Mouse (Mus musculus) limb, embryonic 12.5 days (tissue): ENCODE data around the gene Hnmt. TPM values are rescaled to one million over a fixed set of nuclear protein-coding genes. Genes with fewer than 3 reads are reported as not detected.
A peak's percentile ranks its signal among the peaks of the same experiment; 100 is the strongest.
"Not testable (repeated sequence)": the region's sequence is repeated elsewhere in the genome, so short reads cannot be mapped to it uniquely, and the experiment has no call there.

Experiments
- ATAC-seq: fragments of 200-750 bp; cut with Nextera tagmentation; 2 replicates; pipeline ENCODE4 v1.8.0; 2017; ENCODE audit warnings: low read depth, moderate TSS enrichment; ENCODE audit not compliant: insufficient number of reproducible peaks, insufficient read depth, low FRiP score, low TSS enrichment
- H3K27ac ChIP-seq: fragments of 300-500 bp; sonication (generic); 2 replicates; pipeline ENCODE4 v1.5.1; 2016; ENCODE audit warnings: mild to moderate bottlenecking, moderate library complexity
- H3K27me3 ChIP-seq: fragments of 300-500 bp; sonication (generic); 2 replicates; pipeline ENCODE4 v1.6.1; 2016; ENCODE audit warnings: mild to moderate bottlenecking, moderate library complexity
- H3K36me3 ChIP-seq: fragments of 300-500 bp; sonication (generic); 2 replicates; pipeline ENCODE4 v1.6.1; 2016; ENCODE audit warnings: mild to moderate bottlenecking, moderate library complexity
- H3K4me1 ChIP-seq: fragments of 300-500 bp; sonication (generic); replicated peaks from 2 replicates; pipeline ENCODE4 v1.6.1; 2016
- H3K4me2 ChIP-seq: fragments of 300-500 bp; sonication (generic); 2 replicates; pipeline ENCODE4 v1.6.1; 2016; ENCODE audit warnings: mild to moderate bottlenecking, moderate library complexity
- H3K4me3 ChIP-seq: fragments of 300-500 bp; sonication (generic); replicated peaks from 2 replicates; pipeline ENCODE4 v1.5.1; 2016; ENCODE audit warnings: mild to moderate bottlenecking
- H3K9ac ChIP-seq: fragments of 300-500 bp; sonication (generic); replicated peaks from 2 replicates; pipeline ENCODE4 v1.6.1; 2016; ENCODE audit warnings: mild to moderate bottlenecking, moderate library complexity
- H3K9me3 ChIP-seq: fragments of 300-500 bp; sonication (generic); 2 replicates; pipeline ENCODE4 v1.6.1; 2016; ENCODE audit warnings: mild to moderate bottlenecking, moderate library complexity
- WGBS: fragments of 180-500 bp; shearing (Covaris S2); methylation state at CpG from one replicate; pipeline ENCODE4 v1.1.7; 2016; 5-methylcytosine and 5-hydroxymethylcytosine counted together
- polyA plus RNA-seq: library from polyadenylated mRNA; unstranded; fragments of >200 nt; fragmentation: Nextera tagmentation; extraction: Ambion mirVana; gene quantifications from 2 replicates; pipeline ENCODE4 v1.2.1, GENCODE M21; 2016

The Hnmt gene
- polyA plus RNA-seq: 0.69 and 0.79 TPM in 2 replicates

DNA sequence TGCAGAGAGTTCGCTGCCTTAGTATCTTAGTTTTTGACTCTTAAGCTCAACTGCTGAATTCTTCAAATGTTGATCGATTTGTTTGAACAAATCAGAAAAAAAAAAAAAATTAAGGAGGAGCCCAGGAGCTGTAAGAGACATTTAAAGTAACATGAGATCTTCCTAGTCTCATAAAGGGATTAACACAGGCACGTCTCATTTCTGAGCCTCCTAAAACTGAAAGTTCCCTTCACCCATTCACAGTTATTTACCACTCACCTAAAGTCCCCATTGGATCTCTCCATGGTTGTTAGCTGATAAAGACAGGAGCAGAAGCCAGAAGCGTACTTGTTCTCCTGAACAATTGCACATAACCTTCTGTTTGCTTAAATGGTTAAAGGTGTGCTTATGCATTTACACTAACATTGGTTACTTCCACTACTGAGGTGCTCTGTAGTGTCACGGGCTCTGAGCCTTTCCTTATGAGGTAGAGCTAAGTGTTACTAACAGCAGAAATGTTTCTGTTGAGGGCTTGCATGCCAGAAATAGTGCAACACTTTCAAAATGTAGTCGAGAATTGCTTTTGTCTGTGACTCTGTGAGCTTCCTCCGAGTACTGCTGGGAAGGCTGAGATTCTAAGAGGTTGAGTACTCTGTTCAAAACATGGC, at the start of gene Hnmt:
Gene Hnmt, minus strand, starts transcription at position 51 of the 647 bp plus-strand sequence.
- no peak within 1 kb of the TSS for H3K27ac ChIP-seq
- ATAC-seq: no peak
- WGBS: 49% methylated on average over 7 of the region's 7 CpGs

DNA sequence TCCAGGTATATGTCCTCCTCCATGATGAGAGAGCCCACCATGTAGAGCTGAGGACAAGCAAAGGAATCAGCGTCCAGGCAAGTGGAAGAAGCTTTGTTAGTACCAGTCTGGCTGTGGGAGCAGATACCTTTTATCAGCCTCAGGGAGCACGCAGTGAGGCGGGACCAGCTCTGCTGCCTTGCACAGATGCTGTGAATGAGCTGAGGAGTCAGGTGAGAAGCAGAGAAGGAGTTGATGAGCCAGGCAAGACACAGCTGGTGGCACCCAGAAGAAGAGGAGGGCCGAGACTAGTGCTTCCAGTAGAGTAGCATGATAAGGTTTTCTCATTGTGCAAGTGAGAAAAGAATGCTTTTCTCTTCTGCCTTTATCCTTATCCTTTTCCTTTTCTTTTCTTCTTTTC, 47.3 kb upstream of the Hnmt start, which contains the start of gene Tbpl2:
Gene Tbpl2, minus strand, starts transcription at position 101 of the 400 bp plus-strand sequence.
- no peak within 1 kb of the TSS for H3K9ac ChIP-seq
- H3K27me3 ChIP-seq: no peaks in the 10 kb centered on the region
- H3K4me1 ChIP-seq: no peaks in the 10 kb centered on the region
- H3K4me3 ChIP-seq: no peak within 1 kb of the TSS
- no peak within 1 kb of the TSS for H3K4me2 ChIP-seq
- no peaks in the 10 kb centered on the region for H3K36me3 ChIP-seq
- ATAC-seq: no peak
- WGBS: 70% methylated on average over 4 of the region's 4 CpGs
- H3K27ac ChIP-seq: no peak within 1 kb of the TSS
- H3K9me3 ChIP-seq: no peaks in the 10 kb centered on the region

More for the DNA sequence above, at the start of gene Hnmt:
- Histone ChIP-seq H3K4me3 (peak within 1 kb of the TSS; percentile 34), H3K9me3 (no peaks in the 10 kb centered on the region), H3K36me3 (no peaks in the 10 kb centered on the region), H3K9ac (no peak within 1 kb of the TSS), H3K27me3 (no peaks in the 10 kb centered on the region), H3K4me2 (peak within 1 kb of the TSS; percentile 56), H3K4me1 (peaks cover 4% of the 10 kb centered on the region; the same call in 1 of the 2 replicates)

DNA sequence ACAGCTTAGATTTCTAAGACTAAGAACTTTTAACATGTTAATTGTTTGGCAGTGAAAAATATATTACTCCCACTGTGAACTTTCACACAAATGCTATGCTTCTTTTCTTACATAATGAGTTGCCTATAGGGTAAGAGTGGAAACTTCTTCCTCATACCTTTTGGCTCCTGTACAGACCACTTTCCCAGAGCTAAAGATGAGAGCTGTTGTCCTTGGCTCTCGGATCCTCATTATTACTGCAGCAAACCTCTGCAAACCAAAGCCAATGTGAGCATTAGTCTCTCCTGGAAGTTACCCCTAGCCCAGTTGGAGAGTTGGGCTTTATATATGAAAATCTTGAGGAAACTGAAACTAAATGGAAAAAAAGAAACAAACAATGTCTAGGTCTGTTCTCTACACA, 41.7 kb upstream of the Hnmt start:
- Histone ChIP-seq H3K27ac (no peak overlapping the region), H3K36me3 (no peaks in the 10 kb centered on the region), H3K27me3 (no peaks in the 10 kb centered on the region), H3K9me3 (no peaks in the 10 kb centered on the region), H3K4me3 (no peak overlapping the region), H3K4me1 (no peaks in the 10 kb centered on the region), H3K9ac (no peak overlapping the region), H3K4me2 (no peak overlapping the region)
- no peak for ATAC-seq
- WGBS: 87% methylated on average over 1 of the region's 1 CpGs

DNA sequence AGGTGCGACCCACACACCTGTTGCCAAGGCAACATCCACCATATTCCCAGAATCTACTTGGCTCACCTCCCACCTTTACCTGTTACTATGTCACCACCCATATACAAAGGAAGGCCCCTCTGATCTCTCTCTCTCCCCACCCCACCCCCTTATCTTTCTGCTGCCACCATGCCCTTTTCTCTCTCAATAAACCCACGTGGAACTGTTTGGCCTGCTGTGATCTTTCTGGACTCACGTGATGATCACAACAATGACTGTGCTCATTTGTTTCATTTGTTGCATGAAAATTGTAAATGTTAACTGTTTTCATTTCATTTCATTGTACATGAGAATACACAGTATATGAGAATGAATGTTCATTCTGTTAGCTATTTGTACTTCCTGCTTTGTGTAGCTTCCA, 1.3 kb upstream of the Hnmt start:
- H3K9me3 ChIP-seq: no peaks in the 10 kb centered on the region
- ATAC-seq: no peak
- no peaks in the 10 kb centered on the region for H3K36me3 ChIP-seq
- H3K4me3 ChIP-seq: no peak overlapping the region
- no peaks in the 10 kb centered on the region for H3K27me3 ChIP-seq
- H3K27ac ChIP-seq: no peak overlapping the region
- no peak overlapping the region for H3K9ac ChIP-seq
- peaks cover 4% of the 10 kb centered on the region; the same call in 1 of the 2 replicates for H3K4me1 ChIP-seq
- no peak overlapping the region for H3K4me2 ChIP-seq
- WGBS: 85% methylated on average over 3 of the region's 3 CpGs

DNA sequence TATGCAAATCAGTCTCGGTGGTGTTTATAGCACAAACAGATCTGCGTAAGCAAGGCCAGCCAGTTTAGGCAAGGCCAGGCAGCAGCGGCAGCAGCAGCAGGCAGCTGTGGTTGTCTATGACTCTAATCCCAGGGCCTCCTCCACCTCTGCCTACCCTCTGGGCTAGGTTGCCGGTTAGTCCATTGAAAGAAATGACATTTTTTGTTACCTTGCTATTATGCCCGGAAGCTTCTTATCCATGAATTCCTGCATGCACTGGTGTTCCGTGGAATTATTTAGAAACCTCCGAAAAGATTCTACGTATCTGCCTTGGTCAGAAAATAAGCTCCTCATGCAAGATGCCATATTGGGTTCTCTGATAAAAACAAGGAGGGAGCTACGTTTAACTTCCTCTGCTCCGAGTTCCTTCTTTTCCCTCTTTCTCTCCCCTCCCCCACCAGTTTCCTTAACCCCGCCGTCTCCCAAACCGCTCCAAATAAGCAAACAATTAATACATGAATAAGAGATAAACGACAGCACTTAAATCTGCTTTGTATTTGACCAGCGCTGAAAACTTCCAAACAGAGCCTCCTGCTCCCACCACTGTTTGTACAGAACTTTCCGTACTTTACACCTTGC, 605 bp downstream of the Hnmt start:
- Histone ChIP-seq H3K4me2 (peak overlapping the region; percentile 56), H3K27ac (no peak overlapping the region), H3K27me3 (no peaks in the 10 kb centered on the region), H3K4me3 (peak overlapping the region; percentile 34), H3K36me3 (no peaks in the 10 kb centered on the region), H3K9me3 (no peaks in the 10 kb centered on the region), H3K4me1 (peaks cover 4% of the 10 kb centered on the region; the same call in 1 of the 2 replicates), H3K9ac (no peak overlapping the region)
- WGBS: 15% methylated on average over 16 of the region's 16 CpGs
- ATAC-seq: peak; percentile 66; the same call in 1 of the 2 replicates

DNA sequence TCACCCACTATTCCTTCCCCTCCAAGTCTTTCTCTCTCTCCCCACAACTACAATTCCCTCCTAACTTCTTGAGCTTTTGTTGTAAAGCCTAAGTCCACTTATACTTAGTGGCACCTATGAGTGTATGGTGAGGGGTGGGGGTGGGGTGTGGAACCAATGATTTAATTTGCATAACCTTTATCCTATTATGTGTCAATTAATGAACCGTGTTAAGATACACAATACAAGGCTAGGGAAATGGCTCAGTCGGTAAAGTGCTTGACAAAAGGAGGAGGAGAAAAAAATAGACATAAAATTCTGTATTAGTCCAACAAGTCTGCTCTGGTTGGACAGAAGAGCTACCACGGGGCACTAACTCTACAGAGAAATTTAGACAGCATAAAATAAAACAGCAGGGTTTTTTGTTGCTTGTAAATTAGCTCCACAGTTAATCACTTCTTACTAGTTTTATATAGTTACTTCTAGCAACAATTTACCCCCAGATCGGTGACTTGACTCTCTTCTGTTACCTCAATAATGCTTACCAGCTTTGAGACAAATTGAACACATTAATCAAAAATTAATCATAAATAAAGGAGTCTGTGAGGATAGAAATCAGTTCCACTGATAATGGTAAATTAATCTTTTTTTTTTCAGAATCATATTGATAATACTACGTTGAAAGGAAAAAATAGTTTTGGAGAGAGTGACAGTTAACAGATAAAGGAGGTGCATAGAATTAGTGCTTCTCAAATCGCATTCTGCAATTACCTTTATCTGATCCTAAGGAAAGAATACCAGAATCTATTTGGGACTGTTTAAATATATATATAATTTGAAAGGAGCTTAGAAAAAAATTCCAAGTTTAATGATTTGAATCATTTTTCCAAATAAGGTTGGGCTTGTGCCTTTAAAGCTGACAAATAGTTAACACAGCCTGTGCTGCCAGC, 1.4 kb downstream of the Hnmt start:
- Histone ChIP-seq H3K9me3 (no peaks in the 10 kb centered on the region), H3K4me3 (peak overlapping the region; percentile 34), H3K9ac (no peak overlapping the region), H3K4me2 (peak overlapping the region; percentile 56), H3K36me3 (no peaks in the 10 kb centered on the region), H3K27me3 (no peaks in the 10 kb centered on the region), H3K4me1 (peaks cover 4% of the 10 kb centered on the region; the same call in 1 of the 2 replicates), H3K27ac (no peak overlapping the region)
- no peak for ATAC-seq
- WGBS: 48% methylated on average over 6 of the region's 6 CpGs

DNA sequence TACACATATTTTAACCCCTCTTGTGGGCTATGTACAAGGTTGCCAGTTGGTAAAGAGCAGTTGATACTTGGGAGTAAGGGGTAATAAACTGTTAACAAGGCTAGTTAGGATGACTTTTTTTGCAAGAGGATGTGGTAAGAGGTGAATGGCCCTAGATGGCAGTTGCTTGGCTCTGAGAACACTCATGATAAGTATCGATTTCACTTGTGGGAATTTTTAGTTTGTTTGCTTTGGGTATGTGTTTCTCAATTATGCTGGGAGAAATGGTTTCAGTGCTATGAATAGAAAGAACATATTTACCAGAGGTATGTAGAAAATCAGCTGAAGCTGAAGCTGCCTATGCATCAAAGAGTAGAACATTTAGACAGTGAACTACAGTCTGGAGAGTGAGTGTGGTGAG, 6.3 kb downstream of the Hnmt start:
- H3K9ac ChIP-seq: no peak overlapping the region
- 84% methylated on average over 1 of the region's 1 CpGs for WGBS
- H3K4me1 ChIP-seq: no peaks in the 10 kb centered on the region
- ATAC-seq: no peak
- H3K9me3 ChIP-seq: no peaks in the 10 kb centered on the region
- no peak overlapping the region for H3K4me2 ChIP-seq
- H3K36me3 ChIP-seq: no peaks in the 10 kb centered on the region
- H3K4me3 ChIP-seq: no peak overlapping the region
- H3K27me3 ChIP-seq: no peaks in the 10 kb centered on the region
- H3K27ac ChIP-seq: no peak overlapping the region

DNA sequence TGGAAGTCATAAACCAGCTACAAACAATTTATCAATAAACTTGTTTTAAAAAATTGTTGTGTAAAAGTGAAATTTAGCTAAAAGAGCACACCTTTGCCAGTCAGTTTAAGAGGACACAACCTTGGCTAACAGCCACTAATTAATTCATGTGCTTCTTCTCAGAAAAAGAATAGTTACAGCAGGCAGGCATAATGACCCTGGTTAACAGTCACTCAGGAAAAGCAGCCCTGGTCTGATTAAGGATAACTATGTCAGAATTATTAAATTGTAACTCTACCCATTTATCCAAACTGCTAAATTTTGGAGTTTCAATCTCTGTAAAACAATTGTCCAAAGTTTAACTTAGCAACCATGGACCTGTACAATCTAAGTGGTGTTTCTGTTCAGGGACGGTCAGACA, 8.7 kb downstream of the Hnmt start:
- no peaks in the 10 kb centered on the region for H3K9me3 ChIP-seq
- H3K4me3 ChIP-seq: no peak overlapping the region
- H3K4me1 ChIP-seq: no peaks in the 10 kb centered on the region
- H3K27me3 ChIP-seq: no peaks in the 10 kb centered on the region
- ATAC-seq: no peak
- no peaks in the 10 kb centered on the region for H3K36me3 ChIP-seq
- H3K27ac ChIP-seq: no peak overlapping the region
- H3K9ac ChIP-seq: no peak overlapping the region
- 86% methylated on average over 1 of the region's 1 CpGs for WGBS
- no peak overlapping the region for H3K4me2 ChIP-seq

DNA sequence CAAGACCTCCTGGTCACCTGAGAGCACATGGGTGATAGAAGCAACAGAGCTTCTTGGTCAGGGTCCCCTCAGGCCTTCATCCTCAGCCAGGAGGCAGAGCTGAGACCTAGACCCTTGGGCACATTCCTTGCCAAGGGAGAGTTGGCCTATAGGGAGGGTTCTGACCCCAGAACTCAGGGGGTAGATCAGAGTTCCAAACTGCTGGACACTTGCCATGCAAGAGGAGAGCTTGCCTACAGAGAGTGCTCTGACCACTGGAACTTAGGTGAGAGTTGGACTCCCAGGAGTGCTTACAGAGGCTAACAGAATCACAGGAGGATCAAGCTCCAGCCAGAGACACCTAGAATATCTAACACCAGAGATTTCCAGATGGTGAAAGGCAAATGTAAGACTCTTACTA, 29.8 kb downstream of the Hnmt start:
- not testable (repeated sequence) for ATAC-seq, H3K4me1 ChIP-seq, H3K27me3 ChIP-seq, H3K27ac ChIP-seq, H3K4me3 ChIP-seq, H3K4me2 ChIP-seq, H3K9ac ChIP-seq, H3K36me3 ChIP-seq, H3K9me3 ChIP-seq

DNA sequence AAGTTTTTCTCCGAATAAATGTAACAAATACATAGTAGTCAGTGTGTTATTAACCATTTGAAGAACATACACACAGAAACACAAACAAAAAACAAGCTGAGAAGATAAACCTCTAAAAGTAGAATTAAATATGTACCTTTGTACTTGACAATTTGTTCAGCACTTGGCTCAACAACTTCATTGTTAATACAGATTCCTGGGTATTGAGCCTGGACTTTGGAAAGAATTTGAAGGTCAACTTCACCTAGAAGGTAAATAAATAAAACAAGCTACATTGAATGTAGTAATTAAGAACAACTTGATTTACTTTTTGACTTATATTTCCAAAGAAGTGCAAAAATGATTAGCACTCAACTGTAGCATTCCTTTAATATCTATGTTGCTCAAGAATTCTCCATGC, 30.2 kb downstream of the Hnmt start:
- Histone ChIP-seq H3K9me3 (no peaks in the 10 kb centered on the region), H3K27ac (no peak overlapping the region), H3K4me3 (no peak overlapping the region), H3K4me2 (no peak overlapping the region), H3K9ac (no peak overlapping the region), H3K4me1 (no peaks in the 10 kb centered on the region), H3K27me3 (no peaks in the 10 kb centered on the region), H3K36me3 (no peaks in the 10 kb centered on the region)
- ATAC-seq: no peak
- WGBS: 83% methylated on average over 1 of the region's 1 CpGs

DNA sequence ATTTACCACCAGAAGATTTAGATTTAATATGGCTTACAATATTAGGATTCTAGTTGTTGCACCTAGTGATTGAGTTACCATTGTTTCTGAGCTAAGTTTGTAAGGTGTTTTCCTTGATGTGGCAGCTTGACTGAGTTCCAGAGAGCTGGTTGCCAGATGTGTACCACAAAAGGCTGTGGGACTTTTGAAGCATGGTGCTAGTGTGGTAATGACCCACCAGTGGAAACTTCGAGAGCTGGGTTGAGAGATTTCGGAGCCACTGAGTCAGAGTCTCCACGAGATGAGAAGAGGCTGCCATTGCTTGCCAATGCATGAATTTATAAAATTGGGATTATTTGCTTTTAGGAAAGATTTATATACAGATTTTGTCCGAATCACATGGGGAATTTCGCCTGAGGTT, 34.2 kb downstream of the Hnmt start:
- Histone ChIP-seq H3K9me3 (no peaks in the 10 kb centered on the region), H3K4me1 (no peaks in the 10 kb centered on the region), H3K27me3 (no peaks in the 10 kb centered on the region), H3K36me3 (no peaks in the 10 kb centered on the region), H3K4me3 (no peak overlapping the region), H3K4me2 (no peak overlapping the region), H3K9ac (no peak overlapping the region), H3K27ac (no peak overlapping the region)
- 79% methylated on average over 5 of the region's 5 CpGs for WGBS
- no peak for ATAC-seq
